Mouse (Mus musculus) retina, postnatal 7 days (tissue): Measurements from ENCODE around the gene Anxa7.

Experiments used
- DNase-seq: peaks from one replicate; pipeline ENCODE4 v3.0.0-alpha.2; 2012; ENCODE audit warnings: low read depth, low spot score

The Anxa7 gene

DNA sequence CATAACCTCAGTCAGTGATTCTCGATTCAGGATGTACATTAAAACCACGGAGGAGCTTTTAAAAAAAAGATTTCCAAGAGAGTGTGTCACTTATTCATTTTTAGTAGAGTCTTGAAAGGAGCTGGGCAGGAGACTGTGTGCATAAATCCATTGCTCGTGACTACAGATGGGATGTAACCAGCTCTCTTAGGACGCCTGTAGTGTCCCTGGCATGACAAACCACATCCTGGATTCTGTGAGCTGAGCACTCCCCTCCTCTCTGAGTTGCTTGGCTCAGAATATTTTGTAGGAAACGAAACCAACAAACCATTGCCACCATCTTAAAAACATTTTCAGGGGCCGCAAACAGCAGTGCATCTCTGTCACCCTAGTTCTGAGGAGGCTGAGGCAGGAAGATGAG lies 43.0 kb downstream of the Anxa7 start:
- no peak for DNase-seq

DNA sequence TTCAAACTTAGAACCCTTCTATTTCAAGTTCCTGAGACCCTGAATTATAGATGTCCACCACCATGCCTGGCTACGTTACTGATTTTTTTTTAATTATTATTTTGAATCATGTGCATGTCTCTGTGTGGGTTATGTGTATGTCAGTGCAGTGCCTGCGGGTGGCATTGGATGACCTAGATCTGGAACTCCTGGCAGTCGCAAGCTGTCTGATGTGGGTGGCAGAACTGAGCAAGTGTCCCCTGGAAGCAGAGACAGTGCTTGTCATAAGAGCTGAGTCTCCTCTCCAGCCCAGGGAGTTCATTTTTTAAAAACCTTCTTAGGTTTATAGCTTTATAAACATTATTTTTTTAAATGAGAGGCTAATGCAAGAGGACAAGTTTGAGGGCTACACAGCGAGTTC lies 47.5 kb downstream of the Anxa7 start:
- DNase-seq = no peak

DNA sequence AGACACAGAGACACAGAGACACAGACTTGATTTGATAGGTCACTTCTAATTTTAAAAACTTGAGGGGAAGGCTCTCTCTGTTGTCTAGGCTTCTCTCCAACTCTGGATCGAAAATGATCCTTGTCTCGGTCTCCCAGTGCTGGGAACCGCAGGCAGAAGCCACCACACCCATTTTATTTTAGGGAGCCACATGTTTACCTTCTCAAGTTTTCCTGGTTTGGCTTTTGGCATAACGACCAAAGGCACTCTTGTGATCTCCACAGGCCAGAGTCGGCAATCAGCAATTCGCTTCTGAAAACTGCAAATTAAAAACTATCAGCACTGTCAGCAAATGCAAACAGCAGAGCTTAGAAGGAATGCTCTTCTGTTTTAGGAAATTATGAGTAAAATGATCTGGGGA lies 48.2 kb downstream of the Anxa7 start:
- DNase-seq = no peak

DNA sequence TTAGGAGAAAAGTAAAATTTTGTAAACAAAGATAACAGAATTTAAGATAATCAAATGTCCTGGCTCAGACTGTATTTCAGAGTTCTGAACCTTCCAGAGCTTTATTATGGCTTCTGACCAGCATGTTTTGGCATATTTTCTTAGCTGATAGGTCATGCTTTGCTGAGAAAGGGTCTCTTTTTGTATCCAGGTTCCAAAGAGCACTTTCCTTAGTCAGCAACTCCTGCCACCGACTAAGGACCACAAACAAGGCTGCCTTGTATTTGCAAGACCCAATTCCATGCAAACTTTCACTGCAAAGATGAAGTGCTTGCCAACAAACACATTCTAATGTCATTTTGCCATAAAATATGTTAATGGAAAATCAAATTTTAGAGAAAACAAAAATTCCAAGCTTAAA lies 50.1 kb downstream of the Anxa7 start:
- no peak for DNase-seq

DNA sequence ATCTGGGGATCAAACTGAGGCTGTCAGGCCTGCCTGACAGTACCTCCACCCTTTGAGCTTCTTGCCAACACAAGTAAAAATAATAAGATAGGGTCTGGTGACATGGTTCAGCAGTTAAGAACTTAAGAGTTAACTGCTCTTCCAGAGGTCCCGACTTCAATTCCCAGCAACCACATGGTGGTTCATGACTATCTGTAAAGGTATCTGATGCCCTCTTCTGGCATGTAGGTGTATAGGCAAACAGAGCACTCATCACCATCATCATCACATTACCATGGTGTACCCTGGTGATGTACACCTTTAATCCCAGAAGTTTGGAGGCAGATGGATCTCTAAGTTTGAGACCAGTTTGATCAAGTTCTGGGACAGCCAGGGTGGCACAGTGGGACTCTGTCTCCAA lies 51.3 kb downstream of the Anxa7 start:
- no peak for DNase-seq

DNA sequence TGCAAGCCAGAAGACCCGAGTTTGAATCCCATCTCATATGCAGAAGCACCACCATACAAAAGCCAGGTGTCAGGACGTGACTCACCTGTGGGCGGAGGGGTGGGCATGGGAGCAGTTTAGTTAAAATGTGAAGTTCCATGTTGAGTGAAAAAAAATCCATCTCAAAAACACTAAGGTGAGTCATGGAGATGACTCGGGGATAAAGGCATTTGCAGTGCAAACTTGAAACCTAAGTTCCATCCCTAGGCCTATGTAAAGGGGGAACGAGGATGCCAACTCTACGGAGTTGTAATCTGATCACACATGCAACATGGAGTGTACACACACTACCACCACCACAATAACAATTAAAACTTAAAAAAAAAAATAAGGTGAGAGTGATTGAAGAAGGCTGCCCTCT lies 56.9 kb downstream of the Anxa7 start:
- no peak for DNase-seq

DNA sequence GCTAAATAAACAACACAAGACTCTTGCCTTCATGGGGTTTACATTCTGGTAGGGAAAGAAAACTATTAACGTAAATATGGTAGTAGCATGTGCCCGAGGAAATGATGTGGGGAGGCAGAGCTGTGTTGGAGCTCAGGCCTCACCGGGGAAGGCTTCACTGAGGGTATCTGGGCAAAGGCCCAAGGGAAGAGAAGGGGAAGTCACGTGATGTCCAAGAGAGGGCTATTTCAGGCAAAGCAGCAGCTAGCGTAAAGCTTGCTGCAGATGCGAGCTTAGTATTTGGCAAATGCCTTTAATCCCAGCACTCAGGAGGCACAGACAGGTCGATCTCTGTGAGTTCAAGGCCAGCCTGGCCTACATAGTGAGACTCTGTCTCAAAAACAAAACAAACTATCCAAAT lies 57.7 kb downstream of the Anxa7 start:
- no peak for DNase-seq
